Mouse (Mus musculus) hindbrain, embryonic 13.5 days (tissue): ENCODE results near the gene Plxna2. TPM values are rescaled to one million over a fixed set of nuclear protein-coding genes. Genes with fewer than 3 reads are reported as not detected.

Experiments used
- ATAC-seq: fragments of 200-750 bp; cut with Nextera tagmentation; 2 replicates; pipeline ENCODE4 v1.8.0; 2017; ENCODE audit warnings: moderate TSS enrichment; ENCODE audit not compliant: low FRiP score
- H3K27ac ChIP-seq: fragments of 300-500 bp; sonication (generic); 2 replicates; pipeline ENCODE4 v1.5.1; 2015; ENCODE audit warnings: inconsistent platforms, mild to moderate bottlenecking, moderate library complexity
- H3K27me3 ChIP-seq: fragments of 300-500 bp; sonication (generic); 2 replicates; pipeline ENCODE4 v1.6.1; 2015; ENCODE audit warnings: mild to moderate bottlenecking, inconsistent platforms
- H3K36me3 ChIP-seq: fragments of 300-500 bp; sonication (generic); 2 replicates; pipeline ENCODE4 v1.6.1; 2015; ENCODE audit warnings: mild to moderate bottlenecking, inconsistent platforms
- H3K4me1 ChIP-seq: fragments of 300-500 bp; sonication (generic); replicated peaks from 2 replicates; pipeline ENCODE4 v1.6.1; 2015; ENCODE audit warnings: inconsistent platforms
- H3K4me2 ChIP-seq: fragments of 300-500 bp; sonication (generic); 2 replicates; pipeline ENCODE4 v1.6.1; 2015; ENCODE audit warnings: inconsistent platforms, mild to moderate bottlenecking, moderate library complexity
- H3K4me3 ChIP-seq: fragments of 300-500 bp; sonication (generic); 2 replicates; pipeline ENCODE4 v1.5.1; 2015; ENCODE audit warnings: mild to moderate bottlenecking, inconsistent platforms
- H3K9ac ChIP-seq: fragments of 300-500 bp; sonication (generic); 2 replicates; pipeline ENCODE4 v1.6.1; 2015; ENCODE audit warnings: mild to moderate bottlenecking, inconsistent platforms
- H3K9me3 ChIP-seq: fragments of 300-500 bp; sonication (generic); 2 replicates; pipeline ENCODE4 v1.6.1; 2016; ENCODE audit warnings: inconsistent platforms
- WGBS: fragments of 180-500 bp; shearing (Covaris S2); methylation state at CpG from one replicate; pipeline ENCODE4 v1.1.7; 2015; 5-methylcytosine and 5-hydroxymethylcytosine counted together
- microRNA-seq: library from miRNA; unstranded; fragments of <30 nt; microRNA quantifications from one replicate; pipeline ENCODE4, GENCODE M21; 2016
- polyA plus RNA-seq: library from polyadenylated mRNA; unstranded; fragments of >200 nt; fragmentation: Nextera tagmentation; extraction: Ambion mirVana; gene quantifications from 2 replicates; pipeline ENCODE4 v1.2.1, GENCODE M21; 2015

Plxna2 gene
- polyA plus RNA-seq, 1 experiment from 2014 or later: 36.5 TPM

GRCm38 (mm10) chr1:194828316-194828715 is 210.3 kb downstream of the Plxna2 start:
- H3K4me3 ChIP-seq: no peak overlapping the region
- no peaks in the 10 kb centered on the region for H3K27me3 ChIP-seq
- H3K27ac ChIP-seq: no peak overlapping the region
- H3K4me2 ChIP-seq: no peak overlapping the region
- ATAC-seq: no peak
- H3K9me3 ChIP-seq: no peaks in the 10 kb centered on the region
- no peaks in the 10 kb centered on the region for H3K4me1 ChIP-seq
- no peak overlapping the region for H3K9ac ChIP-seq
- no peaks in the 10 kb centered on the region for H3K36me3 ChIP-seq

GRCm38 (mm10) chr1:194835238-194835637 is 217.2 kb downstream of the Plxna2 start:
- H3K4me1 ChIP-seq: no peaks in the 10 kb centered on the region
- no peaks in the 10 kb centered on the region for H3K27me3 ChIP-seq
- H3K9ac ChIP-seq: no peak overlapping the region
- no peak overlapping the region for H3K4me3 ChIP-seq
- H3K9me3 ChIP-seq: no peaks in the 10 kb centered on the region
- H3K27ac ChIP-seq: no peak overlapping the region
- H3K36me3 ChIP-seq: no peaks in the 10 kb centered on the region
- no peak for ATAC-seq
- no peak overlapping the region for H3K4me2 ChIP-seq

GRCm38 (mm10) chr1:194836182-194836581 is 218.2 kb downstream of the Plxna2 start:
- no peak overlapping the region for H3K9ac ChIP-seq
- WGBS: 71% methylated on average over 3 of the region's 3 CpGs
- no peak overlapping the region for H3K27ac ChIP-seq
- H3K4me3 ChIP-seq: no peak overlapping the region
- no peaks in the 10 kb centered on the region for H3K27me3 ChIP-seq
- H3K9me3 ChIP-seq: no peaks in the 10 kb centered on the region
- ATAC-seq: no peak
- no peak overlapping the region for H3K4me2 ChIP-seq
- H3K36me3 ChIP-seq: no peaks in the 10 kb centered on the region
- no peaks in the 10 kb centered on the region for H3K4me1 ChIP-seq

- Histone ChIP-seq H3K9ac (no peak overlapping the region), H3K27ac (no peak overlapping the region), H3K36me3 (no peaks in the 10 kb centered on the region), H3K4me3 (no peak overlapping the region), H3K4me1 (no peaks in the 10 kb centered on the region), H3K4me2 (no peak overlapping the region), H3K9me3 (no peaks in the 10 kb centered on the region), H3K27me3 (no peaks in the 10 kb centered on the region)
- ATAC-seq: no peak
- WGBS: 83% methylated on average over 4 of the region's 4 CpGs
Measured at GRCm38 (mm10) chr1:194836671-194837070, 218.7 kb downstream of the Plxna2 start.

- Histone ChIP-seq H3K9ac (no peak overlapping the region), H3K9me3 (no peaks in the 10 kb centered on the region), H3K27ac (no peak overlapping the region), H3K36me3 (no peaks in the 10 kb centered on the region), H3K27me3 (no peaks in the 10 kb centered on the region), H3K4me1 (no peaks in the 10 kb centered on the region), H3K4me3 (no peak overlapping the region), H3K4me2 (no peak overlapping the region)
- WGBS: 39% methylated on average over 1 of the region's 1 CpGs
- ATAC-seq: no peak
Measured at GRCm38 (mm10) chr1:194839230-194839910, 221.4 kb downstream of the Plxna2 start.

GRCm38 (mm10) chr1:194843020-194843419 is 225.0 kb downstream of the Plxna2 start:
- no peaks in the 10 kb centered on the region for H3K27me3 ChIP-seq
- no peak overlapping the region for H3K4me2 ChIP-seq
- H3K9ac ChIP-seq: no peak overlapping the region
- H3K9me3 ChIP-seq: no peaks in the 10 kb centered on the region
- 89% methylated on average over 2 of the region's 2 CpGs for WGBS
- H3K4me3 ChIP-seq: no peak overlapping the region
- no peaks in the 10 kb centered on the region for H3K36me3 ChIP-seq
- no peaks in the 10 kb centered on the region for H3K4me1 ChIP-seq
- no peak overlapping the region for H3K27ac ChIP-seq
- ATAC-seq: no peak

GRCm38 (mm10) chr1:194847014-194847413 is 229.0 kb downstream of the Plxna2 start:
- Histone ChIP-seq H3K4me2 (no peak overlapping the region), H3K4me1 (peaks cover 11% of the 10 kb centered on the region), H3K27ac (no peak overlapping the region), H3K9ac (no peak overlapping the region), H3K4me3 (no peak overlapping the region), H3K9me3 (no peaks in the 10 kb centered on the region), H3K27me3 (no peaks in the 10 kb centered on the region), H3K36me3 (no peaks in the 10 kb centered on the region)
- ATAC-seq: no peak
- 90% methylated on average over 4 of the region's 4 CpGs for WGBS

GRCm38 (mm10) chr1:194851242-194852064 is 233.4 kb downstream of the Plxna2 start:
- peak overlapping the region; percentile 71; the same call in 1 of the 2 replicates for H3K27ac ChIP-seq
- peak; percentile 61; the same call in 1 of the 2 replicates for ATAC-seq
- H3K9ac ChIP-seq: no peak overlapping the region
- H3K4me1 ChIP-seq: peaks cover 12% of the 10 kb centered on the region
- no peaks in the 10 kb centered on the region for H3K27me3 ChIP-seq
- H3K4me3 ChIP-seq: no peak overlapping the region
- WGBS: 72% methylated on average over 4 of the region's 4 CpGs
- no peaks in the 10 kb centered on the region for H3K9me3 ChIP-seq
- H3K36me3 ChIP-seq: no peaks in the 10 kb centered on the region
- no peak overlapping the region for H3K4me2 ChIP-seq

GRCm38 (mm10) chr1:194852065-194852358 is 234.0 kb downstream of the Plxna2 start:
- H3K9ac ChIP-seq: no peak overlapping the region
- no peak overlapping the region for H3K4me2 ChIP-seq
- no peaks in the 10 kb centered on the region for H3K9me3 ChIP-seq
- H3K27me3 ChIP-seq: no peaks in the 10 kb centered on the region
- peaks cover 12% of the 10 kb centered on the region for H3K4me1 ChIP-seq
- no peaks in the 10 kb centered on the region for H3K36me3 ChIP-seq
- 58% methylated on average over 2 of the region's 2 CpGs for WGBS
- H3K27ac ChIP-seq: peak overlapping the region; percentile 71; the same call in 1 of the 2 replicates
- 0 out of 2 replicates have a peak, but pooled peaks have one; percentile 32 for ATAC-seq
- H3K4me3 ChIP-seq: no peak overlapping the region

Small RNAs within 50 kb of the gene (microRNA-seq; reads per million reads assigned to microRNA genes)
- 2.6 reads per million, percentile 3 among the genes with 10 or more reads in this experiment for gene Mir3962
